Mouse (Mus musculus) heart, embryonic 14.5 days (tissue): ENCODE data around the gene Kmt2d. TPM values are rescaled to one million over a fixed set of nuclear protein-coding genes. Genes with fewer than 3 reads are reported as not detected.

Experiments
- ATAC-seq: fragments of 200-750 bp; cut with Nextera tagmentation; 2 replicates; pipeline ENCODE4 v1.8.0; 2017; ENCODE audit warnings: low read depth, moderate TSS enrichment; ENCODE audit not compliant: insufficient number of reproducible peaks, insufficient read depth, low FRiP score
- H3K27ac ChIP-seq, 2 experiments: fragments of 200-500 bp in 1 of 2; fragments of 300-500 bp in 1 of 2; sonication (generic) in 1 of 2; replicated peaks in 1 of 2; 2 replicates each; pipeline ENCODE4 v1.5.1; 2012 to 2014; ENCODE audit warnings: low read depth in 2 of 2, low read length in 2 of 2, control low read depth in 1 of 2, mild to moderate bottlenecking in 1 of 2, mixed read lengths in 1 of 2; ENCODE audit not compliant: control insufficient read depth in 1 of 2, insufficient read depth in 1 of 2
- H3K27me3 ChIP-seq: fragments of 300-500 bp; sonication (generic); 2 replicates; pipeline ENCODE4 v1.6.1; 2014; ENCODE audit warnings: mild to moderate bottlenecking, low read length, control low read depth; ENCODE audit not compliant: control insufficient read depth, insufficient read depth
- H3K36me3 ChIP-seq: fragments of 300-500 bp; sonication (generic); 2 replicates; pipeline ENCODE4 v1.6.1; 2014; ENCODE audit warnings: mild to moderate bottlenecking, control low read depth, low read length, mixed read lengths; ENCODE audit not compliant: control insufficient read depth, insufficient read depth
- H3K4me1 ChIP-seq, 2 experiments: fragments of 200-500 bp in 1 of 2; fragments of 300-500 bp in 1 of 2; sonication (generic) in 1 of 2; 2 replicates each; pipeline ENCODE4 v1.6.1; 2012 to 2014; ENCODE audit warnings: low read length in 2 of 2, control low read depth in 1 of 2, mixed read lengths in 1 of 2; ENCODE audit not compliant: control insufficient read depth in 2 of 2, insufficient read depth in 2 of 2
- H3K4me2 ChIP-seq: fragments of 300-500 bp; sonication (generic); 2 replicates; pipeline ENCODE4 v1.6.1; 2014; ENCODE audit warnings: mild to moderate bottlenecking, low read length
- H3K4me3 ChIP-seq, 2 experiments: fragments of 200-500 bp in 1 of 2; fragments of 300-500 bp in 1 of 2; sonication (generic) in 1 of 2; 2 replicates each; pipeline ENCODE4 v1.5.1; 2012 to 2014; ENCODE audit warnings: low read length in 2 of 2, mild to moderate bottlenecking in 2 of 2, control low read depth in 1 of 2, low read depth in 1 of 2, moderate library complexity in 1 of 2; ENCODE audit not compliant: control insufficient read depth in 1 of 2, insufficient read depth in 1 of 2
- H3K9ac ChIP-seq: fragments of 300-500 bp; sonication (generic); 2 replicates; pipeline ENCODE4 v1.6.1; 2014; ENCODE audit warnings: mild to moderate bottlenecking, low read length
- H3K9me3 ChIP-seq: fragments of 300-500 bp; sonication (generic); 2 replicates; pipeline ENCODE4 v1.6.1; 2016; ENCODE audit warnings: low read length, control low read depth; ENCODE audit not compliant: control insufficient read depth
- WGBS: fragments of 180-500 bp; shearing (Covaris S2); extraction: QIAGEN DNeasy Blood & Tissue Kit; methylation state at CpG from one replicate; pipeline ENCODE4 v1.1.7; 2014; 5-methylcytosine and 5-hydroxymethylcytosine counted together
- polyA plus RNA-seq: library from polyadenylated mRNA; unstranded; fragments of >200 nt; fragmentation: Nextera tagmentation; extraction: Ambion mirVana; gene quantifications from 2 replicates; pipeline ENCODE4 v1.2.1, GENCODE M21; 2014

Gene Kmt2d
- polyA plus RNA-seq, 1 experiment from 2014 or later, result 13.0 TPM

GRCm38 (mm10) chr15:98806809-98807770, 63.9 kb downstream of the Kmt2d start:
- WGBS, result 1% methylated on average over 58 of the region's 58 CpGs
- Histone ChIP-seq H3K9ac (peak overlapping the region; percentile 55), H3K4me3 (peak overlapping the region; percentile 10 to 50; a peak in 3 of 4 replicates), H3K9me3 (no peaks in the 10 kb centered on the region), H3K4me2 (peak overlapping the region; percentile 88), H3K27me3 (peaks cover 73% of the 10 kb centered on the region), H3K27ac (no peak overlapping the region), H3K36me3 (peaks cover 16% of the 10 kb centered on the region), H3K4me1 (peaks cover 34 to 58% of the 10 kb centered on the region in 2 experiments)
- ATAC-seq, result no peak; the same call in 1 of the 2 replicates

DNA sequence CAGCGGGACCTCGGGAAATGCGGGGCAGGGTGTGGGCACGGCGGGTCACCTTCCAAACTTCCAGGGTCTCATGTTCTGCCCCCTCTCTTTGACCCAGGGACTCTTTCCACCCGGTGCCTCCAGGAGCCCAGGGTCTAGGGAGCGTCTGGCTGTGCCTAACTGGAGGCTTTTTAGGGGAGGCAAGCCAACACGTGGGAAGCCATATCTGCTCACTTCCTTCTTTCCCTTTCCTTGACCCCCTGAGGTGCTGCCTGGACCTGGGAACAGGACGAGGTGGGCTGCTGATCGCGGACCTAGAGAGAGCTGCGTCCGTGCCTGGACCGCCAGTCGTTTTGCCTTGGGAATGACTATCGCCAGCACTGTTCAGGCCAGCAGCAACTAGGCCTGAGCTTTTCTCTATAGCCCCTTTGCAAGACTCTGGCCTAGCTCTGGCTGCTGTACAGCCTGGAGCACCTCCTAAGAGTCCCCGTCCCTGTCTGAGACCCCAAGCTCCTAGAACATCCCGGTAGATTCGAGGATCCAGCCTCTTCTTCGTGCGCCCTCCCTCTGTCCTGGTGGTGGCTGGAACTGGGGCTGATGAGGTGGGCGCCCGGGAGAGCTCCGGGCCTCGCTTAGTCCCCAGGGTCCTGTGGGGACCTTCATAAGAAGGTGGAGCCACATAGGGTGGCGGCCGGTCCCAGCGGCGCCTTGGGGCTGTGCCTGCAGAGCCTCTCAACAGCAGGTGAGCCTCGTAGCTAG, 64.8 kb downstream of the Kmt2d start:
- peak overlapping the region; percentile 38; the same call in 1 of the 2 replicates for H3K9ac ChIP-seq
- 13% methylated on average over 30 of the region's 30 CpGs for WGBS
- ATAC-seq, result 0 out of 2 replicates have a peak, but pooled peaks have one; percentile 15

DNA sequence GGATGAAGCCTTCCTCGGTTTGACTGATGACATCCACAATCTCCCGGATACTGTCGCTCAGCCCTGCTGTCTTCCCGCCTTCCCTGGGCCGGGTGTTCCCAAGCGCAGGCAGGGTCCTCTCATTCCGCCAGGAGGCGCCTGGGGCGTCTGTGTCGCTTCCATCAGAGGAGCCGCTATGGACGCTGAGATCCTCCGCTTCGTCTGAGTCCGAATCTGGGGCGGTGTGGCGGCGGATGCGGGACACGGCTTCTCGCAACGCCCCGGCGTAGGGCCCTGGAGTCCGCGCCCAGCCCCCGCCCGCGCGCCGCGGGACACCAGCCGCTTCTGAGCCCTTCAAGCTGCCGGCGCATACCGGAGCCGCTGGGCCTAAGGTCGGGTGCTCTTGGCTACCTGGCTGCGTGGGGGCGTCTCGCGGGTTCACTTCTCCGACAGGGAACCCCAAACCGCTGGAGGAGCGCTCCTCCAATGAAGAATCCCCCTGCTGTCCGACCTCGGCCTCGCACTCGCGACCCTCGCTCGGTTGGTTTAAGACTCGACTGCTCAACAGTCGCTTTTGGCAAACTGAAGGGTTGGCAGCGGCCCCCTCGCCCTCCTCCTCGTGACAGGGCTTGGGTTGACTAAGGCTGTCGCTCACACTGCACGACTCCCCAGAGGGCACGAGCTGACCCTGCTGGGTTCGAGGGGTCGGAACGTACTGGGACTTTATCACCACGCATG, 65.5 kb downstream of the Kmt2d start:
- Histone ChIP-seq H3K27ac (no peak overlapping the region), H3K4me1 (peaks cover 34 to 58% of the 10 kb centered on the region in 2 experiments), H3K4me3 (peak overlapping the region; percentile 37 to 55), H3K4me2 (peak overlapping the region; percentile 95), H3K27me3 (peaks cover 89% of the 10 kb centered on the region), H3K36me3 (no peaks in the 10 kb centered on the region; the same call in 1 of the 2 replicates), H3K9ac (peak overlapping the region; percentile 69), H3K9me3 (no peaks in the 10 kb centered on the region)
- whole genome bisulfite sequencing, result under 1% methylated on average over 64 of the region's 64 CpGs
- no peak for ATAC-seq

More for the DNA sequence above, 64.8 kb downstream of the Kmt2d start:
- H3K36me3 ChIP-seq, result peaks cover 8% of the 10 kb centered on the region
- H3K27me3 ChIP-seq, result peaks cover 81% of the 10 kb centered on the region
- no peaks in the 10 kb centered on the region for H3K9me3 ChIP-seq
- H3K4me1 ChIP-seq, result peaks cover 34 to 58% of the 10 kb centered on the region in 2 experiments
- H3K4me3 ChIP-seq, result peak overlapping the region in 1 of 2 experiments; percentile 55; a peak in 2 of 4 replicates
- H3K27ac ChIP-seq, result no peak overlapping the region
- peak overlapping the region; percentile 95 for H3K4me2 ChIP-seq

- Histone ChIP-seq H3K4me2 (peak overlapping the region; percentile 59), H3K4me1 (peaks cover 27 to 50% of the 10 kb centered on the region in 2 experiments), H3K9ac (0 out of 2 replicates have a peak overlapping the region, but pooled peaks have one; percentile 21), H3K27ac (no peak overlapping the region), H3K36me3 (no peaks in the 10 kb centered on the region), H3K27me3 (peaks cover 99% of the 10 kb centered on the region), H3K4me3 (peak overlapping the region in 1 of 2 experiments; percentile 18; a peak in 1 of 4 replicates), H3K9me3 (no peaks in the 10 kb centered on the region)
- no peak for ATAC-seq
- under 1% methylated on average over 32 of the region's 32 CpGs for WGBS
These were observed 67.0 kb downstream of the Kmt2d start for GRCm38 (mm10) chr15:98804054-98804453.

GRCm38 (mm10) chr15:98802926-98803325, 68.1 kb downstream of the Kmt2d start:
- no peaks in the 10 kb centered on the region for H3K9me3 ChIP-seq
- H3K4me3 ChIP-seq, result no peak overlapping the region
- H3K9ac ChIP-seq, result no peak overlapping the region
- no peak overlapping the region for H3K27ac ChIP-seq
- H3K4me2 ChIP-seq, result no peak overlapping the region
- 8% methylated on average over 8 of the region's 8 CpGs for WGBS
- peaks cover 99% of the 10 kb centered on the region for H3K27me3 ChIP-seq
- peaks cover 17 to 39% of the 10 kb centered on the region in 2 experiments for H3K4me1 ChIP-seq
- no peak for ATAC-seq
- no peaks in the 10 kb centered on the region for H3K36me3 ChIP-seq

GRCm38 (mm10) chr15:98799396-98799795, 71.6 kb downstream of the Kmt2d start:
- Histone ChIP-seq H3K4me3 (no peak overlapping the region), H3K4me1 (peaks cover 11 to 25% of the 10 kb centered on the region in 2 experiments; a peak in 3 of 4 replicates), H3K9ac (no peak overlapping the region), H3K4me2 (no peak overlapping the region), H3K9me3 (no peaks in the 10 kb centered on the region), H3K36me3 (no peaks in the 10 kb centered on the region), H3K27ac (no peak overlapping the region), H3K27me3 (peaks cover 98% of the 10 kb centered on the region)
- no peak for ATAC-seq
- WGBS, result 13% methylated on average over 12 of the region's 12 CpGs

- H3K36me3 ChIP-seq, result no peaks in the 10 kb centered on the region
- no peak overlapping the region for H3K4me3 ChIP-seq
- WGBS, result 45% methylated on average over 3 of the region's 3 CpGs
- peaks cover 9 to 21% of the 10 kb centered on the region in 2 experiments; a peak in 3 of 4 replicates for H3K4me1 ChIP-seq
- no peak for ATAC-seq
- H3K4me2 ChIP-seq, result no peak overlapping the region
- H3K27me3 ChIP-seq, result peaks cover 99% of the 10 kb centered on the region
- no peak overlapping the region for H3K9ac ChIP-seq
- H3K27ac ChIP-seq, result no peak overlapping the region
- no peaks in the 10 kb centered on the region for H3K9me3 ChIP-seq
These were observed 72.1 kb downstream of the Kmt2d start for GRCm38 (mm10) chr15:98798903-98799302.
